Mouse (Mus musculus) inflammation-experienced regulatory T-cells (primary cell): Measurements from ENCODE around the gene Gm13288. TPM values are rescaled to one million over a fixed set of nuclear protein-coding genes. Genes with fewer than 3 reads are reported as not detected.

Experiments used
- polyA plus RNA-seq, 2 experiments: library from polyadenylated mRNA; unstranded; fragments of 100-300 nt; shearing (Covaris generic); gene quantifications; one replicate each; pipeline ENCODE4 v1.2.1; 2017

Gm13288 gene
- not detected for polyA plus RNA-seq

GRCm38 (mm10) chr4:88805231-88805630, at the start of gene Gm13288:
Gene Gm13288 (plus strand): TSS chr4:88805531.

DNA sequence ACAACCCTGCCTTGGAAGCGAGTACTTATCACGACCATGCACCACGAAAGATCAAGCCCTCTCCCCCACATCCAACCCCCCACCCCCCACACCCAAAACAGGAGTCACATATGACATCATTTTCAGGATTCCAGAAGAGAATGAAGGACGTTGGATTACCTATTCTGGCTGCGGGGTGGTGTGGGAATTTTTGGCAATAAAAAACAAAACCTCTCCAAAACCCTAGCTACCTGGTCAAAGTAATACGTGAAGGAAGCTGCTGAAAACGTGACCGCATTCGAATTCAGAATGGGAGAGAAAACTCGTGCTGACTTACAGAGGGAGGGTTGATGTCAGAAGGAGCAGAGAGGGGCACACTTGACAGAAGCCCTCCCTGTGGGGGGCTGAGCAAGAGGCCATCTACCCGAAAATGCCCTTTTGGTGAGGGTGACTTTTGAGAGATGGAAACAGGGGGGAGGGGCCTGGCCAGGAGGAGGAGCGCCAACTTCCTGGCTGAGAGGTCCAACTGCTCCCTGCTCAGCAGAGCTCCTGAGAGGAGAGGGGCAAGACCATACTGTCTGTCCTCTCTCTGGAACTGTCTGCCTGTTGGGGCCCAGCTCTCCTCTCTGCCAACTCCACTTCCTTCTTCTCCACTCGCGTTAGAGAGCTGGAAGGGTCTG, 45.6 kb upstream of the Gm13288 start, which contains the start of gene Gm13283:
Gene Gm13283 (plus strand): TSS at position 510 of the 659 bp plus-strand sequence.

DNA sequence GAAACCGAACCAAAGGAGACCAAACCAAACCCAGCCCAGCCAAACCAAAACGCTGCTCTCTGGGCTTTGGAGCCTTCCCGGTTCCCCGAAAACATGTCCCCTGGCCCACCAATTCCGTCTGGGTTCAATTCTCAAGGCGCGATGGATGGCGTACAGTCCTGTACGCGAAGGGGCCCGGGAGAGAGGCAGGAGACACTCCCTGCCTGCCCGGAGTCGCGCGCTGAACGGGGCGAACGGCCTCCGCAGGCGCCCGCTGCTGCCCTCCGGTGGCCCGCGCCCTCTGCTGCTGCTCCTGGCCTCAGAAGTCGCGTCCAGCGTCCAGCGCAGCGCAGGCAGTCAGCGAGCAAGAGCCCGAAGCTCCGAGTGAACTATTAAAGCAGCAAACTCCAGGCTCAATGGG, 31.8 kb upstream of the Gm13288 start, which contains the start of gene Gm13290:
Gene Gm13290 (plus strand): TSS at position 301 of the 400 bp plus-strand sequence.

GRCm38 (mm10) chr4:88776622-88777021, 28.7 kb upstream of the Gm13288 start, which contains the start of gene Gm13289:
Gene Gm13289 (plus strand): TSS chr4:88776922.

DNA sequence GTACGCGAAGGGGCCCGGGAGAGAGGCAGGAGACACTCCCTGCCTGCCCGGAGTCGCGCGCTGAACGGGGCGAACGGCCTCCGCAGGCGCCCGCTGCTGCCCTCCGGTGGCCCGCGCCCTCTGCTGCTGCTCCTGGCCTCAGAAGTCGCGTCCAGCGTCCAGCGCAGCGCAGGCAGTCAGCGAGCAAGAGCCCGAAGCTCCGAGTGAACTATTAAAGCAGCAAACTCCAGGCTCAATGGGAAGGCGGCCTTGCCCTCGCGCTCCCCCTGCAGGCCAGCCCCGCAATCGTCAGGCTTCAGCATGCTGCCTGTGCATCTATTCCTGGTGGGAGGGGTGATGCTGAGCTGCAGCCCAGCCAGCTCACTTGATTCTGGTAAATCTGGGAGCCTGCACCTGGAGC, 25.8 kb upstream of the Gm13288 start, which contains the start of gene Gm13272:
Gene Gm13272 (plus strand): TSS at position 301 of the 400 bp plus-strand sequence.

GRCm38 (mm10) chr4:88781831-88782230, 23.5 kb upstream of the Gm13288 start, which contains the start of gene Ifnz:
Gene Ifnz (plus strand): TSS chr4:88782131.

DNA sequence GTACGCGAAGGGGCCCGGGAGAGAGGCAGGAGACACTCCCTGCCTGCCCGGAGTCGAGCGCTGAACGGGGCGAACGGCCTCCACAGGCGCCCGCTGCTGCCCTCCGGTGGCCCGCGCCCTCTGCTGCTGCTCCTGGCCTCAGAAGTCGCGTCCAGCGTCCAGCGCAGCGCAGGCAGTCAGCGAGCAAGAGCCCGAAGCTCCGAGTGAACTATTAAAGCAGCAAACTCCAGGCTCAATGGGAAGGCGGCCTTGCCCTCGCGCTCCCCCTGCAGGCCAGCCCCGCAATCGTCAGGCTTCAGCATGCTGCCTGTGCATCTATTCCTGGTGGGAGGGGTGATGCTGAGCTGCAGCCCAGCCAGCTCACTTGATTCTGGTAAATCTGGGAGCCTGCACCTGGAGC, 19.9 kb upstream of the Gm13288 start, which contains the start of gene Gm13276:
Gene Gm13276 (plus strand): TSS at position 301 of the 400 bp plus-strand sequence.

DNA sequence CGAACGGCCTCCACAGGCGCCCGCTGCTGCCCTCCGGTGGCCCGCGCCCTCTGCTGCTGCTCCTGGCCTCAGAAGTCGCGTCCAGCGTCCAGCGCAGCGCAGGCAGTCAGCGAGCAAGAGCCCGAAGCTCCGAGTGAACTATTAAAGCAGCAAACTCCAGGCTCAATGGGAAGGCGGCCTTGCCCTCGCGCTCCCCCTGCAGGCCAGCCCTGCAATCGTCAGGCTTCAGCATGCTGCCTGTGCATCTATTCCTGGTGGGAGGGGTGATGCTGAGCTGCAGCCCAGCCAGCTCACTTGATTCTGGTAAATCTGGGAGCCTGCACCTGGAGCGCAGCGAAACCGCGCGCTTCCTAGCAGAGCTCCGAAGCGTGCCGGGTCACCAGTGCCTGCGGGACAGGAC, 16.9 kb upstream of the Gm13288 start, which contains the start of gene Gm13277:
Gene Gm13277 (plus strand): TSS at position 231 of the 400 bp plus-strand sequence.

GRCm38 (mm10) chr4:88791250-88791649, 14.1 kb upstream of the Gm13288 start, which contains the start of gene Gm13278:
Gene Gm13278 (plus strand): TSS chr4:88791550.

GRCm38 (mm10) chr4:88793936-88794675, 11.2 kb upstream of the Gm13288 start, which contains the start of gene Gm13275:
Gene Gm13275 (plus strand): TSS chr4:88794487.

DNA sequence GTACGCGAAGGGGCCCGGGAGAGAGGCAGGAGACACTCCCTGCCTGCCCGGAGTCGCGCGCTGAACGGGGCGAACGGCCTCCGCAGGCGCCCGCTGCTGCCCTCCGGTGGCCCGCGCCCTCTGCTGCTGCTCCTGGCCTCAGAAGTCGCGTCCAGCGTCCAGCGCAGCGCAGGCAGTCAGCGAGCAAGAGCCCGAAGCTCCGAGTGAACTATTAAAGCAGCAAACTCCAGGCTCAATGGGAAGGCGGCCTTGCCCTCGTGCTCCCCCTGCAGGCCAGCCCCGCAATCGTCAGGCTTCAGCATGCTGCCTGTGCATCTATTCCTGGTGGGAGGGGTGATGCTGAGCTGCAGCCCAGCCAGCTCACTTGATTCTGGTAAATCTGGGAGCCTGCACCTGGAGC, 8.2 kb upstream of the Gm13288 start, which contains the start of gene Gm13279:
Gene Gm13279 (plus strand): TSS at position 301 of the 400 bp plus-strand sequence.

DNA sequence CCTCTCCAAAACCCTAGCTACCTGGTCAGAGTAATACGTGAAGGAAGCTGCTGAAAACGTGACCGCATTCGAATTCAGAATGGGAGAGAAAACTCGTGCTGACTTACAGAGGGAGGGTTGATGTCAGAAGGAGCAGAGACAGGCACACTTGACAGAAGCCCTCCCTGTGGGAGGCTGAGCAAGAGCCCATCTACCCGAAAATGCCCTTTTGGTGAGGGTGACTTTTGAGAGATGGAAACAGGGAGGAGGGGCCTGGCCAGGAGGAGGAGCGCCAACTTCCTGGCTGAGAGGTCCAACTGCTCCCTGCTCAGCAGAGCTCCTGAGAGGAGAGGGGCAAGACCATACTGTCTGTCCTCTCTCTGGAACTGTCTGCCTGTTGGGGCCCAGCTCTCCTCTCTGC, 6.0 kb upstream of the Gm13288 start, which contains the start of gene Gm13285:
Gene Gm13285 (plus strand): TSS at position 301 of the 400 bp plus-strand sequence.

DNA sequence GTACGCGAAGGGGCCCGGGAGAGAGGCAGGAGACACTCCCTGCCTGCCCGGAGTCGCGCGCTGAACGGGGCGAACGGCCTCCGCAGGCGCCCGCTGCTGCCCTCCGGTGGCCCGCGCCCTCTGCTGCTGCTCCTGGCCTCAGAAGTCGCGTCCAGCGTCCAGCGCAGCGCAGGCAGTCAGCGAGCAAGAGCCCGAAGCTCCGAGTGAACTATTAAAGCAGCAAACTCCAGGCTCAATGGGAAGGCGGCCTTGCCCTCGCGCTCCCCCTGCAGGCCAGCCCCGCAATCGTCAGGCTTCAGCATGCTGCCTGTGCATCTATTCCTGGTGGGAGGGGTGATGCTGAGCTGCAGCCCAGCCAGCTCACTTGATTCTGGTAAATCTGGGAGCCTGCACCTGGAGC, 2.4 kb upstream of the Gm13288 start, which contains the start of gene Gm13287:
Gene Gm13287 (plus strand): TSS at position 301 of the 400 bp plus-strand sequence.

DNA sequence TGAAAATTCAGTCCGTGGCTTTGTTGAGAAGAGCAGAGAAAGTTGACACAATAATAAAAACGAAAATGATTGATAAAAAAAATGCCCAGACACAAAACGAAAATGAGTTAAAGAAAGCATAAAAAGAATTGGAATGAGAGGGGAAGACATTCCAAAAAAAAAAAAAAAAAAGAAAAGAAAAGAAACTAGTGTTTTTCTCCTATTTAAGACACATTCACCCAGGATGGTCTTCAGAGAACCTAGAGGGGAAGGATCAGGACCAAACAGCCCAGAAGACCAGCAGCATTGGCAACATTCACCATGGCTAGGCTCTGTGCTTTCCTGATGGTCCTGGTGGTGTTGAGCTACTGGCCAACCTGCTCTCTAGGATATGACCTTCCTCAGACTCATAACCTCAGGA, 10.6 kb downstream of the Gm13288 start, which contains the start of gene Ifna7:
Gene Ifna7 (plus strand): TSS at position 301 of the 400 bp plus-strand sequence.

DNA sequence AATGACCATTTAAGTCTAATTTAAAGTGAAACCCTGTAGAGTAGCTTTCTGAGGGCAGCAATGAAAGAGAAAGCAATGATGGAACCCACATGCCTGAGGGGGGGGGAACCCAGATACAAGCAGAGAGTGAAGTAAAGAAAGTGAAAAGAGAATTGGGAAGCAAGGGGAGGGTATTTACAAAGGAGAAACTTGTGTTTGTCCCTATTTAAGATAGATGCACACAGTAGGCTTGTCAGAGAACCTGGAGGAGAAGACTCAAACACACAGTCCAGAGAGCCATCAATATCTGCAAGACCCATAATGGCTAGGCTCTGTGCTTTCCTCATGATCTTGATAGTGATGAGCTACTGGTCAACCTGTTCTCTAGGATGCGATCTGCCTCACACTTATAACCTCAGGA, 14.3 kb downstream of the Gm13288 start, which contains the start of gene Ifna11:
Gene Ifna11 (plus strand): TSS at position 301 of the 400 bp plus-strand sequence.

DNA sequence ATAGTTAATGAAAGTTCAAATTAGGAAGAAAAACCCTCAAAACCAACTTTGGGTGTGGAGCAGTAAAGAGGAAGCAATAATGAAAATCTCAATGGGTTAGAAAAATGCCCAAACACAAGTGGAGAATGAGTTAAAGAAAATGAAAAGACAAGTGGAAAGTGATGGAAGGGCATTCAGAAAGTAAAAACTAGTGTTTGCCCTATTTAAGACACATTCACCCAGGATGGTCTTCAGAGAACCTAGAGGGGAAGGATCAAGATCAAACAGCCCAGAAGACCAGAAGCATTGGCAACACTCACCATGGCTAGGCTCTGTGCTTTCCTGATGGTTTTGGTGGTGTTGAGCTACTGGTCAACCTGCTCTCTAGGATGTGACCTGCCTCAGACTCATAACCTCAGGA, 21.8 kb downstream of the Gm13288 start, which contains the start of gene Ifna6:
Gene Ifna6 (plus strand): TSS at position 301 of the 400 bp plus-strand sequence.

GRCm38 (mm10) chr4:88835225-88835624, 29.9 kb downstream of the Gm13288 start, which contains the start of gene Ifna5:
Gene Ifna5 (plus strand): TSS chr4:88835525.

GRCm38 (mm10) chr4:88841438-88841911, 36.1 kb downstream of the Gm13288 start, which contains the start of gene Ifna4:
Gene Ifna4 (plus strand): TSS chr4:88841861.

GRCm38 (mm10) chr4:88849698-88850097, 44.4 kb downstream of the Gm13288 start, which contains the start of gene Ifna1:
Gene Ifna1 (plus strand): TSS chr4:88850087.

